Mouse (Mus musculus) embryonic facial prominence, embryonic 11.5 days (tissue): Measurements from ENCODE around the gene Adcy1. TPM values are rescaled to one million over a fixed set of nuclear protein-coding genes. Genes with fewer than 3 reads are reported as not detected.

ENCODE experiments used
- ATAC-seq: fragments of 200-750 bp; cut with Nextera tagmentation; replicated peaks from 2 replicates; pipeline ENCODE4 v1.8.0; 2017; ENCODE audit warnings: low read depth; ENCODE audit not compliant: insufficient number of reproducible peaks, low FRiP score, low TSS enrichment
- DNase-seq: peaks from one replicate; pipeline ENCODE4 v3.0.0-alpha.2; 2015; ENCODE audit warnings: low spot score
- H3K27ac ChIP-seq: fragments of 300-500 bp; sonication (generic); replicated peaks from 2 replicates; pipeline ENCODE4 v1.5.1; 2014; ENCODE audit warnings: mild to moderate bottlenecking, low read depth, low read length, control low read depth
- H3K27me3 ChIP-seq: fragments of 300-500 bp; sonication (generic); 2 replicates; pipeline ENCODE4 v1.6.1; 2014; ENCODE audit warnings: mild to moderate bottlenecking, low read length, moderate library complexity, mixed read lengths; ENCODE audit not compliant: control insufficient read depth, insufficient read depth
- H3K36me3 ChIP-seq: fragments of 300-500 bp; sonication (generic); replicated peaks from 2 replicates; pipeline ENCODE4 v1.6.1; 2014; ENCODE audit warnings: low read depth, mild to moderate bottlenecking, low read length, moderate library complexity, mixed read lengths; ENCODE audit not compliant: control insufficient read depth, insufficient read depth
- H3K4me1 ChIP-seq: fragments of 300-500 bp; sonication (generic); 2 replicates; pipeline ENCODE4 v1.6.1; 2014; ENCODE audit warnings: low read length, mixed read lengths; ENCODE audit not compliant: control insufficient read depth, insufficient read depth
- H3K4me2 ChIP-seq: fragments of 300-500 bp; sonication (generic); 2 replicates; pipeline ENCODE4 v1.6.1; 2014; ENCODE audit warnings: low read depth, mild to moderate bottlenecking, control low read depth, low read length, moderate library complexity
- H3K4me3 ChIP-seq: fragments of 300-500 bp; sonication (generic); 2 replicates; pipeline ENCODE4 v1.5.1; 2014; ENCODE audit warnings: low read depth, low read length, control low read depth
- H3K9ac ChIP-seq: fragments of 300-500 bp; sonication (generic); replicated peaks from 2 replicates; pipeline ENCODE4 v1.6.1; 2014; ENCODE audit warnings: mild to moderate bottlenecking, control low read depth, low read length
- H3K9me3 ChIP-seq: fragments of 300-500 bp; sonication (generic); replicated peaks from 2 replicates; pipeline ENCODE4 v1.6.1; 2016; ENCODE audit warnings: mild to moderate bottlenecking, low read length, inconsistent platforms, mixed read lengths; ENCODE audit not compliant: control insufficient read depth
- WGBS: fragments of 180-500 bp; shearing (Covaris S2); extraction: QIAGEN DNeasy Blood & Tissue Kit; methylation state at CpG from one replicate; pipeline ENCODE4 v1.1.7; 2014; 5-methylcytosine and 5-hydroxymethylcytosine counted together
- polyA plus RNA-seq: library from polyadenylated mRNA; unstranded; fragments of >200 nt; fragmentation: Nextera tagmentation; extraction: Ambion mirVana; gene quantifications from 2 replicates; pipeline ENCODE4 v1.2.1, GENCODE M21; 2014

The Adcy1 gene
- polyA plus RNA-seq, 1 experiment from 2014 or later: 1.3 TPM

DNA sequence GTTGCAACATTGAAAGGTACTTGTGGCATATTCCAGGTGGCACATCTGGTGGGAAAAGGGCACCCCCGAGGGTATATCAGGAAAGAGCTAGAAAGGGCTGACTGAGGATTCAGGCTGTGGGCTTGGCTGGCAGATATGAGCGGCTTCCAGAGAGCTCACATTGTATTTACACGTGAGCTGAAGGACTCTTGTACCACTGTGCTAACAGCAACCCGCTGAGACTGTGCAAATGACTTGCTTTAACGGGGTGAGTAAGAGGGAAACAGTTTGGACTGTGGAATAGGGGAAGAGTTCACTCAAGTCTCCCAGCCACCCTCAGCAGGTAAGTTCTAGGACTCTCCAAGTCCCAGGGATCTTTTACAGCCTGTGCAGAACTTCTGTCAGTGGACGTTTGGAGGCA is 110.4 kb downstream of the Adcy1 start:
- ATAC-seq (no peak), DNase-seq (no peak)
- H3K4me2 ChIP-seq: no peak overlapping the region
- H3K9me3 ChIP-seq: no peaks in the 10 kb centered on the region
- H3K9ac ChIP-seq: no peak overlapping the region
- H3K36me3 ChIP-seq: no peaks in the 10 kb centered on the region
- WGBS: 85% methylated on average over 6 of the region's 6 CpGs
- no peaks in the 10 kb centered on the region for H3K4me1 ChIP-seq
- no peaks in the 10 kb centered on the region for H3K27me3 ChIP-seq
- H3K4me3 ChIP-seq: no peak overlapping the region
- H3K27ac ChIP-seq: no peak overlapping the region

DNA sequence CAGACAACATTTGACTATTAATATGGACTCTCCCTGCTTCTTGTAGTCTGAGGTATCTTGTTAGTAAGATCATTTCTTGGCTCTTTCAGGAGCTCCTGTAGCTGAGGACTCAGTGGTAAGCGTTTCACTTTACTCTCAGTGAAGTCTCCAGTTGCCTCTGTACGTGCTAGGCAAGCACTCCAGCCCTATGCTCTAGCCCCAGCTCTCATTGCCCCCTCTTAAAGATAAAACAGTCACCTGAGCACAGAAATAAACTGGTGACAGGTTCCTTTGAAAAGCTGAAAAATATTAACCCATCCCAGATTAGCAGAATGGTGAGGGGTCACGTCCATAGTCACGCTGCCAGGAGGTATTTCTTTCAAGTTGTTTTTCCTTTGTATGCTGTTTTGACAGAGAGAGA is 115.4 kb downstream of the Adcy1 start:
- 72% methylated on average over 4 of the region's 4 CpGs for WGBS

GRCm38 (mm10) chr11:7179276-7179675 is 116.0 kb downstream of the Adcy1 start:
- no peak for ATAC-seq
- Histone ChIP-seq H3K4me3 (no peak overlapping the region), H3K27me3 (no peaks in the 10 kb centered on the region), H3K4me1 (no peaks in the 10 kb centered on the region), H3K9ac (no peak overlapping the region), H3K9me3 (no peaks in the 10 kb centered on the region), H3K4me2 (no peak overlapping the region), H3K27ac (no peak overlapping the region), H3K36me3 (no peaks in the 10 kb centered on the region)
- WGBS: 84% methylated on average over 2 of the region's 2 CpGs
- no peak for DNase-seq

More for the DNA sequence above, 115.4 kb downstream of the Adcy1 start:
- H3K9me3 ChIP-seq: no peaks in the 10 kb centered on the region
- DNase-seq: no peak
- no peak overlapping the region for H3K9ac ChIP-seq
- no peak overlapping the region for H3K4me3 ChIP-seq
- no peaks in the 10 kb centered on the region for H3K4me1 ChIP-seq
- no peak overlapping the region for H3K27ac ChIP-seq
- no peak for ATAC-seq
- no peaks in the 10 kb centered on the region for H3K36me3 ChIP-seq
- no peaks in the 10 kb centered on the region for H3K27me3 ChIP-seq
- H3K4me2 ChIP-seq: no peak overlapping the region

- WGBS: 35% methylated on average over 8 of the region's 8 CpGs
- H3K36me3 ChIP-seq: no peaks in the 10 kb centered on the region
- no peak overlapping the region for H3K4me2 ChIP-seq
- no peaks in the 10 kb centered on the region for H3K9me3 ChIP-seq
- H3K4me1 ChIP-seq: no peaks in the 10 kb centered on the region
- peak; percentile 42 for DNase-seq
- no peak overlapping the region for H3K9ac ChIP-seq
- peak; percentile 66; the same call in 1 of the 2 replicates for ATAC-seq
- H3K4me3 ChIP-seq: no peak overlapping the region
- no peak overlapping the region for H3K27ac ChIP-seq
- no peaks in the 10 kb centered on the region for H3K27me3 ChIP-seq
Observed at GRCm38 (mm10) chr11:7182409-7183042, 119.2 kb downstream of the Adcy1 start.

- no peak overlapping the region for H3K27ac ChIP-seq
- no peaks in the 10 kb centered on the region for H3K4me1 ChIP-seq
- H3K9me3 ChIP-seq: no peaks in the 10 kb centered on the region
- ATAC-seq (no peak), DNase-seq (no peak)
- no peaks in the 10 kb centered on the region for H3K27me3 ChIP-seq
- H3K9ac ChIP-seq: no peak overlapping the region
- no peaks in the 10 kb centered on the region for H3K36me3 ChIP-seq
- no peak overlapping the region for H3K4me2 ChIP-seq
- WGBS: 13% methylated on average over 1 of the region's 1 CpGs
- H3K4me3 ChIP-seq: no peak overlapping the region
Observed at GRCm38 (mm10) chr11:7184420-7184819, 121.1 kb downstream of the Adcy1 start.

DNA sequence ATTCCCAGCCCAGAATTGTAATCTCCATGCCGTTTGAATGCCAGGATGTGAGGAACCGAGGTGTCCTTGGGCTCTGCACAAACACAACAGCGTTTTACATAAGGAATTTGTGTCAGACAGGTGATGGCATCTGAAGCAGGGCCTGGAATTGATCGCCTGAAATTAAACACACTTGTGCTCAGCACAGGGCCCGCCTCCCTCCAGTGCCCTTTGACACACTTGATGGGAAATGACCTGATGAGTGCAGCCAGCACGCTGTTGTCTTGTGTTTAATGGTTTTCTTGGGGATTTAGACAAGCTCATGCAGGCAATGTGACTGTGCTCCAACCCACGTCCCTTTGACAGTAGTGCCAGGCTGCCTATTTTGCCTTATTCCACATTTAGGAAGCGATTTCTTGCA is 124.2 kb downstream of the Adcy1 start:
- no peak overlapping the region for H3K4me3 ChIP-seq
- no peak for ATAC-seq
- no peak overlapping the region for H3K27ac ChIP-seq
- no peaks in the 10 kb centered on the region for H3K9me3 ChIP-seq
- H3K4me2 ChIP-seq: no peak overlapping the region
- H3K9ac ChIP-seq: no peak overlapping the region
- no peaks in the 10 kb centered on the region for H3K4me1 ChIP-seq
- H3K27me3 ChIP-seq: no peaks in the 10 kb centered on the region
- DNase-seq: no peak
- no peaks in the 10 kb centered on the region for H3K36me3 ChIP-seq
- WGBS: 36% methylated on average over 8 of the region's 8 CpGs

DNA sequence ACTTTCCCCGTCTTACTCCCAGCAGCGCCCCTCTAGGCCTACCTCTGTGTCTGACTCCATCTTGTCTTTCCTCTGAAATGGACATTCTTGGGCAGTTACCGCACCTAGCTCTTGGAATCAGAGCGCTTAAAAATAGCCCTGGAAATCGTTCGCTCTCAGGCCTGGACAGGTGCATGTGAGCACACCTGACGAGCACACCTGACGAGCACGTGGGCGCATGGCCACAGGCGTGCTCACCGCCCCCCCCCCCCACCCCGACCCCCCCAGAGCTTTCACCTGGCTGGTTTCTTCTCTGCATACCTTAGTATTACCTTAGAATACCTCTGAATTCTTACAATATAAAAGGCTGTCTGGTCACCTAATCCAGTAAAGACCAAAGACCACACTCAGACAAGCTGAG is 125.2 kb downstream of the Adcy1 start, which contains the start of gene Gm11985:
Gm11985 (minus strand) TSS at position 101 of the 400 bp plus-strand sequence.
- Histone ChIP-seq H3K4me2 (no peak within 1 kb of the TSS), H3K4me1 (no peaks in the 10 kb centered on the region), H3K36me3 (no peaks in the 10 kb centered on the region), H3K4me3 (no peak within 1 kb of the TSS), H3K27ac (no peak within 1 kb of the TSS), H3K9me3 (no peaks in the 10 kb centered on the region), H3K27me3 (no peaks in the 10 kb centered on the region), H3K9ac (no peak within 1 kb of the TSS)
- ATAC-seq (no peak), DNase-seq (no peak)
- WGBS: 90% methylated on average over 13 of the region's 13 CpGs

DNA sequence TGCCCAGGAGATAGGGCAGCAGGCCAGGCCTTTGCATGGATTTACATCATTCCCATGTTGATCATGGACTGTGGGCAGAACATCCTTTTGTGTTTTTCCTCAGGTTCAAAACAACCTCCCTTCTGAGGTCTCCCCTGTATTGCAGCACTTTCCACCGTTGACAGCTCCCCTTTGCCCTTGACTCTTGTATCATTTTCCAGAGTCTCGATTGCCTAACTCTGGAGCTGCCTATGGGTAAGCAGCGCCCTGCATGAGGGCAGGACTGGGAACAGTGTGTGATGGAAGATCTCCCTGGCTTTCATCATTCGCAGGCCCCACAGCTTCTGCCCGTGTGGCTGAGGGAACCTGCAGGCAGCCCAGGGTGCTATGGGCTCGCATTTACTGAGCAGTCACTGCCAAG is 129.4 kb downstream of the Adcy1 start:
- 66% methylated on average over 6 of the region's 6 CpGs for WGBS
- H3K4me2 ChIP-seq: no peak overlapping the region
- no peaks in the 10 kb centered on the region for H3K4me1 ChIP-seq
- no peak overlapping the region for H3K4me3 ChIP-seq
- ATAC-seq (no peak), DNase-seq (no peak)
- H3K9me3 ChIP-seq: no peaks in the 10 kb centered on the region
- no peak overlapping the region for H3K9ac ChIP-seq
- no peak overlapping the region for H3K27ac ChIP-seq
- no peaks in the 10 kb centered on the region for H3K27me3 ChIP-seq
- no peaks in the 10 kb centered on the region for H3K36me3 ChIP-seq
